Mouse (Mus musculus) adrenal gland, postnatal 25 days (tissue): ENCODE measurements around the gene Bhmt2. TPM values are rescaled to one million over a fixed set of nuclear protein-coding genes. Genes with fewer than 3 reads are reported as not detected.

ENCODE experiments used
- DNase-seq: peaks from one replicate; pipeline ENCODE4 v3.0.0; 2021; ENCODE audit warnings: mixed read lengths
- long read RNA-seq: library from polyadenylated mRNA; stranded (forward); transcript quantifications from one replicate; pipeline ENCODE4 v2.0.0, GENCODE M21; 2021
- total RNA-seq: library from RNA; stranded (reverse); gene quantifications from 2 replicates; pipeline ENCODE4 v1.2.3, GENCODE M21; 2021

The Bhmt2 gene
- 2.3 TPM in 1 of 2 replicates, not detected in the other for total RNA-seq
- long read RNA-seq, transcript Bhmt2-201 (8 exons, 2,467 nt), result major isoform, 334 of 365 reads
- long read RNA-seq, partial matches to known transcripts, result 18 of 365 reads
- long read RNA-seq, other reads (novel, unspliced or antisense), result 13 of 365 reads

DNA sequence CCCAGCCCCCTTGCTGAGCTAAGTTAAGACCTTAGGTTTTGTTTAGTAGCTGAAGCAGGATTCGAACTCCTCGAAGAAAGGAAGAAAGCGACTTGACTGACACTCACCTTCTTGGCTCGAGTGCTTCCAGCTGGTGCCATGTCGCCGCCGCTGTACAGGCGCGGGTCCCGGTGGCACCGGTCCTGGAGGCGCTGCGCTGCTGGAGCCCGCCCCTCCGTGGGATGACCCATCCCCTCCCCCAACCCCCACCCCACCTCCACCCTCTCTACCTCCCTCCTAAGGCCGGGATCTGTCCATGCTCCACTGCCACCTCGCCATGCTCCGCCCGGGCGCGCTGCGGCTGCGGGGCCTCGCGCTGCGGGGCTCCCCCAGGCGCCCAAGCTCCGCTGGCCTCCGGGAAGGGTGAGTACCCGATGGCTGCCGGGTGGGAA lies at the start of gene Bhmt2, which contains the start of gene Dmgdh:
Bhmt2 (minus strand) TSS at position 172 of the 431 bp plus-strand sequence.
Dmgdh (plus strand) TSS at position 303 of the 431 bp plus-strand sequence.
- DNase-seq, result no peak

DNA sequence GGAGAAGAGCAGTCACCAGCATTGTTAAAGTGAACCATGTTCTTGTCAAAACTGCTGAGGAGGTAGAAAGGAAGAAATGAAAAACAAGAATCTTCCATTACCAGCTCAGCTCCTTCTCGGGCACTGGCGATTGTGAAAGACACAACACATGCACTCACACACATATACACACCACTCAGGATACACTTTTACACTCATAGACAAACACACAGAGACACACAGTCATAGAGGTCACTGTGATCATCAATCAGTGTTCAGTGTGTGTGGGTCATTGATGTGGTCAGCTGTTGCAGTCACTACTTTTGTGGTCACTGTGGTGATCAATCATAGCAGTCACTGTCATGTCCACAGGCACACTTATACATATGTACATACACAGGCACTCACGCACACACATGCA lies 49.4 kb upstream of the Bhmt2 start:
- DNase-seq, result no peak

DNA sequence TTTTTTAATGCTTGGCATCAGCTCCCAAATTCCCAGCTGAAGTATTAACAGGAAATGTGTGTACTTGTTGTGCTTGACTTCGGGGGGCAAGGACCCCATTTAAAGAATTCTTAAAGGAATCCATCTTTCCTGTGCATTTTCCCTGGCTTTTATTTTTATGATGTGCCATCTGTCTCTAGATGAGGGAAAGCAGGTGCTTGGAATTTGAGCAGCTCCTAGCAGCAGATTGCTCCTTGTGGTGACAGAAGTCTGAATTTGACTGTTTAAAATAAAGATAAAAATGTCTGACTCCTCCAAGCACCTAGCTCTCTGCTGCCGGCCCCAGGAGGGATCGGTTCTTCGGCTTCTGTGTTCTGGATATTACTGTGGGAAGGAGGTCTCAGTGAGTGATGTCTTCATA lies 47.8 kb upstream of the Bhmt2 start:
- DNase-seq, result no peak

DNA sequence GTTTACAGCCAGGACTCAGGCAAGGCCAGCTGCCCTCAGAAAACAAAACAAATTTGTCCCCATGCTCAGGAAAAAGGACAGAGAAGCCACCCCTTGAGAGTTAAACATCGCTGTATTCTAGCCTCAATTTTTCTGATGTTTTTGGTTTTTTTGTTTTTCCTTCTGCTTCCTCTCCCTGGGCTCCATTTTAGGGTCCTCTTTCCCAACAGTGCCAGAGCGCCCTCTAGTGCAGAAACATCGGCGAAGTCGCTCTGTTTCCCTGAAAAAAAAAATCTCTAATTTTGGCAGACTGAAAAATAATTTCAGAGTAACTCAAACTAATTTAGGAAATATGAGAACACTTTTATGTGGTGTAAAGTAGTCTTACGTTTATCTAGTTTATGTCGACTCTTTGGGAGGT lies 44.8 kb upstream of the Bhmt2 start:
- DNase-seq, result peak; percentile 76

DNA sequence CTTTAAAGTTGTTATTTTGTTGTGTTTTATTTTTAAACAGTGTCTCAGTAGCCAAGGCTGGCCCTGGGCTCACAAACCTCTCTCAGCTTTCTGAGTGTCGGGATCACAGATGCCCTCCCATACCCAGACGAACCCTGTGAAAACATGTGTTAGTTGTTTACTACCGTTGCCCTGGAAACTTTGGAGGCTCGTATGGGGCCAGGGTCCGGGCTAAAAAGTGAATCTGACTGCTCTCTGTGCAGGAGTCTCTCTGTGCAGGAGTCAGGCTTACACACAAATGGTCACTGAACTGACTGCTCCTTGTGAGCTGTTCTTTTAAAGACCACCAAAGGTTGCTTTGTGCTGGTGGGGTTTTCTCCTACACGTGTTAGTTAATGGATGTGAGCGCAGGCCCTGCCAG lies 43.0 kb upstream of the Bhmt2 start:
- no peak for DNase-seq

DNA sequence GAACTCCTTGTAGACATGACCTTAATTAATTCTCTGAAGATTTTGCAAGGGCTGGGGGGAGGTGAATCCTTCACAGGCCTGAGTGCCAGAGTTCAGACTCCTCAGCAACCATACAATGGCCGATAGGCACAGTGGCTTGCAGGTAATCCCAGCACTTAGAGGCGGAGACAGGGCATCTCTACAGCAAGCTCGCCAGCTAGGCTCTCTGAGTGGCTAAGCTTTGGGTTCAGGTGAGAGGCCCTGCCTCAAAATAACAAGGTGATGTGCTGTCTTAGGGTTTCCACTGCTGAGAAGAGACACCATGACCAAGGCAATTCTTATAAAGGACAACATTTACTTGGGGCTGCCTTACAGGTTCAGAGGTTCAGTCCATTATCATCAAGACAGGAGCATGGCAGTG lies 39.7 kb upstream of the Bhmt2 start:
- no peak for DNase-seq

DNA sequence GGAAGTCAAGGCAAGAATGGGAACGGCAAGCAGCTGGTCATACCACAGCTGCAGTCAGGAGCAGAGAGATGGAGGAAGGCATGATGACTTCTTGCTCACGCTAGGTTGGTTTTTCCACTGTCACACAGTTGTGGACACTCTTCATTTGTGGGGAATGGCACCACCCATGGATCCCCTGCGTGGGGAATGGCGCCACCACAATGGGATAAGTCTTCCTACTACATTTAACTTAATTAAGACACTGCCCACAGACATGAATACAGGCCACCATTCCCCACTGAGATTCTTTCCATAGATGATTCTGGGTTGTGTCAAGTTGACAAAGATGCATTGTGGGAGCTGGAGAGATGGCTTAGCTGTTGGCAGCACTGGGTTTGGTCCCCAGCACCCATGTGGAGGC lies 38.3 kb upstream of the Bhmt2 start:
- no peak for DNase-seq

DNA sequence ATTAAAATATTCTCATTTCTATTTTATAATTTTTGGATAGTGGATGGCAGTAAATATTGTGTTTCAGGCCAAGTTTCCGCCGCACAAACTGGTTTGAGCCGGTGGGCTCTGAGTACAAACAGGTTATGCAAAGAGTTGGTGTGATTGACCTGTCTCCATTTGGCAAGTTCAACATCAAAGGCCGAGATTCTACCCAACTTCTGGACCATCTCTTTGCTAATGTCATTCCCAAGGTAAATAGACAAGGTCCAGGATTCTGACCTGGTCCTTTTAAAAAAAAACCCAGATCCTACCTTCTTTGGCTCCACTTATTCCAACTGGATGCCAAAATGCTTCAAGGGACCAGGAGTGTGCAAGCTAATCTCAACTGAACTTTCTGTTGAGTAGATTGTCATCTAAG lies 37.1 kb upstream of the Bhmt2 start:
- no peak for DNase-seq

DNA sequence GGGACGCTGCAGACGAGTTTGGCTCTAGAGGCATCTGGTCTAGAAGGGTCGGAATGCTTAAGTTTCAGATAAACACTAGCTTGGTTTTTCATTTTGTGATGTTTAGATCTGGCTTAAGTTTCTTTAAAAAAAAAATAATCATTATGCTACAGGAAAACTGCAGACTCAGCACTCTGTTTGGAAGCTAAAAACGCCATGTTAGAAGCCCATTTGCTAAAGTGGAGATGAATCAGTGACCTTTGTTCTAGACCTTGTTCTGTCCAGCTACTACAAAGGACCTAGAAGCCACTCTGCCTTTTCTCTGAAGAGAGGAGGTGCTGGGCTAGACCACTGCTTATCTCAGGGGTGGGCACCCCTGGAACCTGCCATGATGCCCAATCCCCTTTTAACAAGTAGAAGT lies 36.2 kb upstream of the Bhmt2 start:
- no peak for DNase-seq

DNA sequence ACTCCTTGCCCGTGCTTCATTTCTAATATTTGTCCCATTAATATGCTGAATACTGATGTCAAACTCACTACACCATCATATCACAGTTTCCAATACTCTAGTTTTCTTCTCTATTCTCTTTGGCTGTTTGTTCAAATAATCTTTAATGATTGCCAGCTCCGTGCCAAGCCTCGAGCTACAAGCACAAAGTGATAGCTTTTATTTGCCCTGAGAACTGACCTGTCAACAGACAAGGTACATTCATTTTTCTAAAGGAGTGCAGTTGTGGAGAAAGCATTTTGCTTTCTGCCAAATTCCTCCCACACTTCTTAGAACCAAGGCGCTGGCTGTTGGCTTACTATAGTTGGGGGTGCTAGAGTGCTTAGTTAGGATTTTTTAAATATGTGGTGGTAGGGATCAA lies 33.2 kb upstream of the Bhmt2 start:
- DNase-seq, result no peak

DNA sequence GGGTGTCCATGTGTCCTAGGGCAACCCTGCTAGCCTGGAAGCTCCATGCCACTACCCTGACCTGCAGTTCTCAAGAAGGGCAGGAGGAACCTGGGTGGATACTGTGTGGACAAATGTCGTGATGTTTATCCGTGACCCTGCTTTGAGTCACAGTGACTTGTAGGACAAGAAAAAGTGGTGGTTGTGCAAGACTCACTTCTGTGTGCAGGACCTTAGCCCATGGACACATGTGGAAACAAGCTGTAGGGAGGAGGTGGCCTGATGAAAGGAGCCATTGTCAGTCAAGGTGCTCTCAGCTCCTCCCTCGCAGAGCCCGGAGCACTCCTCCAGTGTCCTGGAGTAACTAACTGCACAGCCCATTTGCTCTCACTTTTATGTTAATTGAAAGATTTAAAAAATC lies 31.6 kb upstream of the Bhmt2 start:
- no peak for DNase-seq

DNA sequence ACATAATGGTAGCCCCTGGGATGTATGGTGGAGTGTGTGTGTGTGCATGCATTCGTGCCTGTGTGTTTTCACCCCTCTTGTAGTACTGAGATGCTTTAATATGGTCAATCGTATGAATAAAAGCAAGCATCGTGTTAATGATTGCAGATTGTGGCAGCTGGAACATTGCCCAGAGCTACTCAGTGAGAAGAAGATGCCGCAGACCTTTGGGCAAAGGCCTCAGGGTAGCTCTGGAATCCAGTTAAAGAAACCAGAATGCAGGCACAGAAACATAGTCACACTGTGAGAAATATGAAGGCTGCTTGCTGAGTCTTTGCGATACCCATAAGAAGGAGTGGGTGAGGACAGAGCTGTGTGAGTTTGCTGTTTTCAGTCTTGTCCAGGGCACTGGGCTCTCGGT lies 24.8 kb upstream of the Bhmt2 start:
- no peak for DNase-seq

DNA sequence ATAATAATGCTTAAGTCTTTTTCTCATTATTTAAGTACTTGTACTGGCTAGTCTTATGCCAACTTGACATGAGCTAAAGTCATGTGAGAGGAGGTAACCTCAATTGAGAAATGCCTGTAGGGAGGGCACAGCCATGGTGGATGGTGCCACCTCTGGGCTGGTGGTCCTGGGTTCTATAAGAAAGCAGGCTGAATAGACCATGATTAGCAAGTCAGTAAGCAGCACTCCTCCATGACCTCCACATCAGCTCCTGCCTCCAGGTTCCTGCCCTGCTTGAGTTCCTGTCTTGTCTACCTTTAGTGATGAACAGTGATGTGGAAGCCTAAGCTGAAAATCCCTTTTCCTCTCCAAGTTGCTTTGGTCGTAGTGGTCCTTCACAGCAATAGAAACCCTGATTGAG lies 16.7 kb upstream of the Bhmt2 start:
- DNase-seq, result no peak

DNA sequence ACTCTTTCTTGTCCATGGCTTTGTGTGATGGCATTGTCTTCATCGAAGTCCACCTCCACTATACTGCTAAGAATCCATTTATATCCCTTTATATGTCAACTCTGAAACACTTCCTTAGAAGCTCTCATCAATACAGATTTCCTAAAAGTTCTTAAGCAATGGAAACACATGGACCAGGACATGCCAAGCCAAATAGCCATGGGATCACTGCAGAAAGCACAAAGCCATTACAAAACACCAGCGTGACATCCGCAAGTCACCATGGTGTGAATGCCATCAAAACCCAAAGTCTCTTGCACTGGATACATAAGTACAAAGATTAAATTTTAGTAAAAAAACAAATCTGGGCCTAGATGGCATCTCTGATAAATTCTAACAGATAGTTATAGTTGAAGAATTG lies 15.5 kb upstream of the Bhmt2 start:
- DNase-seq, result no peak

DNA sequence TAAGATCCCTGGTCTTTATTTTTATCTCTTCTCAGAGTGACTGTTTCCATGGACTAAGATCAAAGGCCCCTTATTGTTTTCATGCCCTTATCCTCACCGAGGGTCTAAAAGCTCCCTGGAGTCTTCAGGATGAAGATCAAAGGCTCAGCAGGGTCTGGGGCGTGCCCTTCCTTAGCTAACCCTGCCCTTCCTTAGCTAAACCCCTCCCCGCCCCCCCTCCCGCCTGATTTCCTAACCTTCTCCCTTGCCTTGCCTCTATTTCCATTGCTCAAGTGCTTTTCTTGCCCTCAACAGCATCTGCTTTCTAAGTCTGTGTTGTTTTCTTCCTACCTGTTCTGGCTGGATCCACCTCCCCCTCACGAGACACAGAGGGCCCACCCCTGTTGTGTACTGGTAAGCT lies 13.2 kb upstream of the Bhmt2 start:
- DNase-seq, result no peak

DNA sequence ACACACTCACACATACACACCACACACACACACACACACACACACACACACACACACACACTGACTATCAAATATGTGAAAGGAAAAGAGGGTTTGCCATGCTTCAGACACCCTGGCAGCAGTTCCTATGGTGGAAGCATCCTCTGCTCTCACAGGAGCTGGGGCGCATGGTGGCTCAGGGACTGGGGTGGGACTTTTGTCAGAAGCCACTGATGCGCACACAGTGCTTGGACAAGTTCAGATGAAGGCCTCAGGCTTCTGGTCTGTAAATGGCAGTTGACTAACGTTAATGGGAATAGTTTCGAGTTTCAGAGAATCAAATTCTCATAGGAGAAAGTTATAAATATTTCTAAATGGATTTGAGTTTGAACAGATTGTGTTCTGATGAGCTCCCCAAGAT lies 11.1 kb upstream of the Bhmt2 start:
- DNase-seq, result no peak

DNA sequence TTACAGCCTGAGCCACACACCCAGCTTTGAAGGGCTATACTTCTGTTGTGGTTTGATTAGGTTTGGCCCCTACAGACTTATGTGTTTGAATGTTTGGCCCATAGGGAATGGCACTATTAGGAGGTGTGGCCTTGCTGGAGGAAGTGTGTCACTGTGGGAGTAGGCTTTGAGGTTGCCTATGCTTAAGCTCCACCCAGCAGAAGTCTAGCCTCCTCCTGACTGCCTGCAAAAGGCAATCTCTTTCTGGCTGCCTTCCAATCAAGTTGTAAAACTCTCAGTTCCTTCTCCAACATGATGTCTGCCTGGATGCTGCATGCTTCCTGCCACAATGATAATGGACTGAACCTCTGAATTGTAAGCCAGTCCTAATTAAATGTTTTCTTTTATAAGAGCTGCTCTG lies 9.2 kb upstream of the Bhmt2 start:
- DNase-seq, result no peak

DNA sequence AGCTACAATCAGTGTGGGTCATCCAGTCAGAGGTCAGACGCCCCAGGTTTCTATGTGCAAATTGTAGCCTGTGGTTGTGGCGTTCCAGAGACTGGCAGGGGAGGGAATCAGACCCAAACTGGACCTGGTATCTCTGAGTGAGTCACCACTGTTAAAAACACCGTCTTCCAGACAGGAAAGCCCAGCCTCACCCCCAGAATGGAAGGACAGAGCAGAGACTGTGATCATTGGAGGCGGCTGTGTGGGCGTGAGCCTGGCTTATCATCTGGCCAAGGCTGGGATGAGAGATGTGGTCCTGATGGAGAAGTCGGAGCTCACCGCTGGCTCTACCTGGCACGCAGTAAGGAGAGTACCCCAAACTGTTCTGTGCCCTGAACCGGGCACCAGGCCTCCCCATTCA lies 2.8 kb upstream of the Bhmt2 start:
- DNase-seq, result no peak

DNA sequence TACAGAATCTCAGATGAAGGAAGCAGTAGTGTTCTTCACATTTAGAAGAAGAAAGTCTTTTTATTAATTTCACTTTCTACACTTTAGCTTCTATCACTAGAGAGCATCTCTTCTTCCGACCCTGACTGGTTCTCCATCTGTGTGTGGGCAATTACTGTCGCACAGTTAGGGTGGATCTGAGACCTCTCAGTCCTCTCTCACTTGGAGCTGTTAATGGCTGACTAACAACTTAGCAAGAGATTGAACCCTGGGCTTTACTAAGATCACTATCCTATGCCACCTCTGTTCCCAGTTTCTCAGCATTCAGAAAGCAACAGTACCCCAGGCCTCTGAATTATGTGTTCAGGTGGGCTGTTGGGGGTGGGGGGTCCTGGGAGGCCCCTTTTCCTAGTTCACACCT lies 806 bp downstream of the Bhmt2 start:
- no peak for DNase-seq

DNA sequence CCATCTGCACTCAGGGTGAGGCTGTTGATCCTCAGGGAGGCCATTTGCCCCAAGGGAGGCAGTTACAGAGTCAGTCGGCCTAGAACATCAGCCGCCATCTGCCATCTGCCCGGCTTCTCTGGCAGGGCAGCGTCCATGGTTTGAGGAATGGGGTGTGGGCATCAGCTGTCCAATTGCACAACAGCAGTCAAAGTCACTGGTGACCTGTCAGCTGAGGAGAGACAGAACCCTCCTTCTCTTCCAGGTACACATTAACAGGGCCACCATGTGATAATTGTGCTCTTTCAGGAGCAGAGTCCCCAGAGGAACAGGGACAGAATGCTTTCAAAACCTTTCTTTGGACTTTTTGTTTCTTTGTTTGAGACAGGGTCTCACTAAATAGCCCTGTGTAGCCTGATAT lies 1.7 kb downstream of the Bhmt2 start:
- DNase-seq, result no peak

DNA sequence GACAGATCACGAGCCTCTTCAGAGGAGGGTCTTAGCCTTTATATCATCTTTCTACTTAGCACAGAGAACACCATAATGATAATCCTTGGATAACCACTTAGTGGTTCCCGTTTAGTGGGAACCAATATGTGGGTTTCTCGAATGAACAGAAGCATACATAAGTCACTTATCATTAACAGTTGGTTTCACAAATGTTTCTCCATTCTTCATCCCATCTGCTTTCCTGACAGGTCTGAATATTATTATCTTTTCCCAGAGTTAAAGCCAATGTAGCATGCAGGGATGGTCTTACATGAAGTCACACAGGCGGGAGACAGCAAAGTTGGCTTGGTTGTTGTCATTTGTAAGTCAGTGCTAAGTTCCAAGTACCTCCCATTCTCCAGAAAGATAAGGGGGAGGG lies 6.5 kb downstream of the Bhmt2 start:
- DNase-seq, result no peak

DNA sequence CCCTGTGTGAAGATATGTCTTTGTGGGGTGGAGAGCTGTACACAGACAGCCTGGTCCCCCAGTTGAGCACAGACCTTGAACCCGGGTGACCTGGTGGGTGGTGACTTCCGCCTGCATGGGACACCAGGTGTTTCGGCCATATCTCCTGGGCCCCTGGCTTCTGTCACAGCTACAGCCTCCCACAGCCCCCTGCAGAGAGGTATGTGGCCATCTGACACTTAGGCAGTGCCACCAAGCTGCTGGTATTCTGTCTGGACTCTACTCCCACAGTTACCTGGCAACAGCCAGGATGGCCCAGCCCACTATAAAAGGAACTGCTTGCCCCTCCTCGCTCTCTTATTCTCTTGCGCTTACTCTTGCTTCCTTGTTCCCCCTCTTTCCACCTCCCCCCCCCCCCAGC lies 16.2 kb downstream of the Bhmt2 start:
- DNase-seq, result no peak

DNA sequence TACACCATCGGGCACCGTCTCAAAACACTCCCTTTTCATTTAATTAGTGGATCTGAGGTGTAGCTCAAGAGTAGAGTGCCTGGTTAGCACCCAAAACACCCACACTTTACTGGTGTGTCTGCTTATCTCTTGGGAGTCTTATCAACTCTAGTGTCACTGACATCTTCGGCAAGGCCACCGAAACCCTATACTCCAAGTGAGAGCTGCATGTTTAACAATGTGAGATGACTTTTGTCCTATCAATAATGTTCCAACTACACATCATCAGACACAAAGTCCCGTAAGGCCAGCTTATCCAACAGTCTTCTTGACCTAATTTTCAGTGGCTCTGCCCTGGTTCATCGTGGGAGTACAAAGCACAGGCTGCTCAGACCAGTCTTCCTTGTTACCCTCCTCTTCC lies 20.7 kb downstream of the Bhmt2 start:
- DNase-seq, result no peak

DNA sequence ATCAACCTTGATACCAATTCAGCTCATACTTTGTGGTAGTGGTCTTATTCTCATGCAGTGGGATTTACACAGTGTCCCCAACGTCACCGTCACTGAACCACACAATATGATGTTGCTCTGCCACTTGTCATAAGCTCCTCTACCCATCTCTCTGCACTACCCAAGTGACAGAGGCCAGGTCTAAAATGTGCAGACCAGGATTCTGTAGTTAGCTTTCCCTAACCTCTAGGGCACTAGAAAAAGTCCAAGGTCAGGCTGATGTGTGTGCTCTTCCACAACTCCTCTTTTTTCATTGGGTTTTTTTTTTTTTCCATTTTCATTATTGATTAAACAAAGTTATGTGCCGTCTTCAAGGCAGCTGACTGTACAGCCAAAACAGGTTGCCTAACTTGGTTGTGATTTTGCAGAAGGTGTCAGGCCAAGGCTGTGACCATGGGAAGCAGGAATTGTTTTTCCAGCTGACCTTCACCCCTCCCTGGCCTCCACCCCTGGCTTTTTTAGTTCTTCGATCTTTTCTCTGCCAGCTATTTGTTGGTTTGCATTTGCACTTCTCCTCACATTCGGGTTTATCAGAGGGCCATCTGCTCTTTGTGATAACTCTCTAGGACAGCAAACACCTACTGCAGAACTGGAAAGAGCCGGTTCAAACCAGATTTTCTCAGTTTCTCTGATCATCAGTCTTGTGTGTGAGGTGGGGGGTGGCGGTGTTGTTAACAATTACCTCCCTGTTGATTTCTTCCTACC lies 25.5 kb downstream of the Bhmt2 start:
- peak; percentile 16 for DNase-seq

DNA sequence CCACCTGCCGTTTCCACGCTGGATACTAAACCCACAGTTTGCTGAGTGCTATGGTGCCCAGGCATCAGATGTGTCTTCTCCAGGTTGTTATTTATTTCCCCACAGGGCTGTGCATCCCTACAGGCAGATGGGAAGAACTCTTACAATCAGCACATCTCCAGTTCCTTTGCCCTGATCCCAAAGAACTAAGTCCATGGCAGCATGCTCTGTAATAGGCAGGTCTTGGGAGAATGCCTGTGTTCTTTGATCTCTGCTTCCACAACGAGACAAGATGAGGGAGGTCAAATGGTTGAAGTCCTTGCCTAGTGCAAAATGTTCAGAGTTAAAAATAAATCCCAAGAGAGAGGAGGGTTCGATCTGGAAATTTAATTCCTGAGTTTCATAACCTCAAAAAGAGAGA lies 34.5 kb downstream of the Bhmt2 start:
- no peak for DNase-seq
